8 mouse cellular contexts compared by ENCODE assay signal in genomic region chr3:40799530-40800372, GRCm38 (mm10). TPM values are rescaled to one million over a fixed set of nuclear protein-coding genes. Genes with fewer than 3 reads are reported as not detected.
A peak's percentile ranks its signal among the peaks of the same experiment; 100 is the strongest.
DNase-seq lines count a peak whose midpoint lies in the region; ATAC-seq and TF ChIP-seq lines count a peak whose summit lies in the region.

Plk4 (plus strand) TSS chr3:40800019.

- 3% methylated on average over 66 of the region's 66 CpGs for WGBS in kidney, embryonic 14.5 days
- 3% methylated on average over 66 of the region's 66 CpGs for WGBS in limb, embryonic 15.5 days

- peak; percentile 97 for DNase-seq in A20 (ENCODE audit: low read depth, low spot score)
- DNase-seq in heart, adult 9 months (ENCODE audit: low spot score in 2 of 2) = peak; percentile 93 to 96
- DNase-seq in monocyte, adult 2 months (ENCODE audit: low read depth in 1 of 2, low spot score in 2 of 2) = peak; percentile 85 to 91
- peak; percentile 93 to 96 for DNase-seq in spleen, postnatal 36 days (ENCODE audit: low spot score in 2 of 2)

- no peak for TF ChIP-seq CTCF in bone marrow macrophage, adult 2 months (IDR thresholded peaks at IDR 0.05; ENCODE audit: low read depth, low read length)
- TF ChIP-seq CTCF in embryonic fibroblast, embryonic 13.5 days (IDR thresholded peaks at IDR 0.05; ENCODE audit: borderline replicate concordance, insufficient read depth, low read length) = no peak

- peak; percentile 99 for ATAC-seq in kidney, embryonic 14.5 days (ENCODE audit: low FRiP score, low TSS enrichment)
- peak; percentile 97 for ATAC-seq in limb, embryonic 15.5 days (ENCODE audit: insufficient number of reproducible peaks, low FRiP score, low TSS enrichment, low read depth)

- peaks cover 15% of the 10 kb centered on the region for H3K36me3 ChIP-seq in kidney, embryonic 14.5 days (ENCODE audit: control insufficient read depth, insufficient read depth, low read length)
- peaks cover under 1% of the 10 kb centered on the region; the same call in 1 of the 2 replicates for H3K36me3 ChIP-seq in limb, embryonic 15.5 days

- H3K4me1 ChIP-seq in bone marrow macrophage, adult 2 months (ENCODE audit: control insufficient read depth, insufficient read depth, low read length) = peaks cover 7% of the 10 kb centered on the region; the same call in 1 of the 2 replicates
- H3K4me1 ChIP-seq in embryonic fibroblast, embryonic 13.5 days (ENCODE audit: control insufficient read depth, insufficient read depth, low read length) = peaks cover 2% of the 10 kb centered on the region; the same call in 1 of the 2 replicates
- H3K4me1 ChIP-seq in kidney, embryonic 14.5 days (ENCODE audit: control insufficient read depth, insufficient read depth, low read length) = peaks cover 9% of the 10 kb centered on the region
- H3K4me1 ChIP-seq in limb, embryonic 15.5 days = peaks cover 9% of the 10 kb centered on the region

- TF ChIP-seq POLR2A in bone marrow macrophage, adult 2 months (IDR thresholded peaks at IDR 0.05; ENCODE audit: borderline replicate concordance, low read depth, low read length) = 0 out of 2 replicates have a peak, but pooled peaks have one; percentile 10
- peak; percentile 86 for TF ChIP-seq POLR2A in embryonic fibroblast, embryonic 13.5 days (IDR thresholded peaks at IDR 0.05; ENCODE audit: low read depth, low read length)

- peak within 1 kb of the TSS; percentile 60 for H3K27ac ChIP-seq in bone marrow macrophage, adult 2 months (ENCODE audit: insufficient read depth, low read depth, low read length)
- peak within 1 kb of the TSS; percentile 30; the same call in 1 of the 2 replicates for H3K27ac ChIP-seq in embryonic fibroblast, embryonic 13.5 days (ENCODE audit: insufficient read depth, low read length)
- H3K27ac ChIP-seq in kidney, embryonic 14.5 days (ENCODE audit: low read depth, low read length) = peak within 1 kb of the TSS; percentile 78
- peak within 1 kb of the TSS; percentile 82 for H3K27ac ChIP-seq in limb, embryonic 15.5 days

- H3K9me3 ChIP-seq in kidney, embryonic 14.5 days (ENCODE audit: control insufficient read depth, low read length) = no peaks in the 10 kb centered on the region
- no peaks in the 10 kb centered on the region for H3K9me3 ChIP-seq in limb, embryonic 15.5 days

- peak within 1 kb of the TSS; percentile 71 for H3K4me2 ChIP-seq in kidney, embryonic 14.5 days (replicated peaks; ENCODE audit: low read depth, low read length)
- peak within 1 kb of the TSS; percentile 92 for H3K4me2 ChIP-seq in limb, embryonic 15.5 days

- no peaks in the 10 kb centered on the region for H3K27me3 ChIP-seq in kidney, embryonic 14.5 days (ENCODE audit: control insufficient read depth, insufficient read depth, low read length)
- H3K27me3 ChIP-seq in limb, embryonic 15.5 days = no peaks in the 10 kb centered on the region

- peak within 1 kb of the TSS; percentile 94 for H3K4me3 ChIP-seq in bone marrow macrophage, adult 2 months (ENCODE audit: insufficient read depth, low read length)
- peak within 1 kb of the TSS; percentile 83 for H3K4me3 ChIP-seq in embryonic fibroblast, embryonic 13.5 days (ENCODE audit: insufficient read depth, low read length)
- H3K4me3 ChIP-seq in kidney, embryonic 14.5 days (ENCODE audit: low read length) = peak within 1 kb of the TSS; percentile 93
- H3K4me3 ChIP-seq in limb, embryonic 15.5 days = peak within 1 kb of the TSS; percentile 95

- peak within 1 kb of the TSS; percentile 93 for H3K9ac ChIP-seq in kidney, embryonic 14.5 days (ENCODE audit: low read depth, low read length)
- peak within 1 kb of the TSS; percentile 74 for H3K9ac ChIP-seq in limb, embryonic 15.5 days

RNA-seq across cellular contexts. Expression of gene Plk4, which starts in this region (rescaled TPM):
- polyA plus RNA-seq in bone marrow macrophage, adult 2 months (2012; ENCODE audit: insufficient read depth, insufficient read length, missing spikeins) = 13.8 and 19.6 TPM in 2 replicates
- 35.4 and 38.8 TPM in 2 replicates for polyA plus RNA-seq in embryonic fibroblast, embryonic 13.5 days (2011; ENCODE audit: insufficient read length, low read depth, missing spikeins)
- polyA plus RNA-seq in kidney, embryonic 14.5 days (2014; fragmentation: Nextera tagmentation; extraction: Ambion mirVana) = 48.7 and 74.8 TPM in 2 replicates
- polyA plus RNA-seq in limb, embryonic 15.5 days (2015; fragmentation: Nextera tagmentation; extraction: Ambion mirVana) = 45.4 and 47.4 TPM in 2 replicates

Comparison
In these comparisons a context has a peak if more than half of its experiments do, and no peak if none do; other contexts are left out.
1. Peak in every context shown above with its lines: DNase-seq, ATAC-seq, H3K4me3 ChIP-seq and H3K27ac ChIP-seq.
2. H3K27ac ChIP-seq: peak in every context shown above with its lines; median percentile 82 in limb, embryonic 15.5 days; 78 in kidney, embryonic 14.5 days; 60 in bone marrow macrophage, adult 2 months; 30 in embryonic fibroblast, embryonic 13.5 days.